Mouse (Mus musculus): Measurements from ENCODE around the gene Sct.

DNA sequence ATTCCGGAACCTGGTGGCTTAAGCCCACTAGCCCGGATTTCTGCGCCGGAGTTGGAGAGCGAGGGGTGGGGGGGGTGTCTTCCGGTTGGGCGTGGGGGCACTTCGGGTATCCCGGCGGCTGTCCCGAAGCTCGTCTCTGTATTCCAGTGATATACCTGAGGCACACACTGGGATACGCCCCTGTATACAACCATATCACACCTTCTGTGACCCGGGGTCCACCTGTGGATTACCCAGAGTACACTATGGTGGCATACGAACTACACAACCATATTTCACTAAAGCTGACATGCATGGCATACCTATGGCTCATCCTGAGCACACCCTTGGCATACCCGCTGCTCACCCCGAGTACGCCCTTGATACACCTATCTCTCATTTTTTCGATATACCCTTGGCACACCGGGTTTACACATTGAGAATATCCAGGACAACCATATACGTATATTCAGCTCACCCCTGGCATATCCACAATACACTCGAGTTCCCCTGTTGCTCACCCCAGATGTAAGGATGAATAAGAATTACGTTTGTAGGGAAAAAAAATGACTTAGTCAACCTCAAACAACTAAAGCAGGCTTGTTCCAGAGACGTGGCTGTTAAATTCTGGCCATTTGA is 49.5 kb upstream of the Sct start:
- TF ChIP-seq CTCF (IDR thresholded peaks at IDR 0.05; ENCODE audit: control insufficient read depth, insufficient read depth, insufficient read length) (no peak), MAX (IDR thresholded peaks at IDR 0.05) (no peak), USF1 (IDR thresholded peaks at IDR 0.05; ENCODE audit: low read depth) (no peak), CEBPB (IDR thresholded peaks at IDR 0.05; ENCODE audit: low read depth) (no peak)
